Mouse (Mus musculus) neural tube, embryonic 12.5 days (tissue): ENCODE data around the gene Hs3st1. TPM values are rescaled to one million over a fixed set of nuclear protein-coding genes. Genes with fewer than 3 reads are reported as not detected.

Experiments
- ATAC-seq: fragments of 200-750 bp; cut with Nextera tagmentation; 2 replicates; pipeline ENCODE4 v1.8.0; 2017; ENCODE audit warnings: low read depth, mild to moderate bottlenecking, moderate TSS enrichment, moderate library complexity; ENCODE audit not compliant: low FRiP score
- H3K27ac ChIP-seq: fragments of 300-500 bp; sonication (generic); 2 replicates; pipeline ENCODE4 v1.5.1; 2016
- H3K27me3 ChIP-seq: fragments of 300-500 bp; sonication (generic); replicated peaks from 2 replicates; pipeline ENCODE4 v1.6.1; 2016; ENCODE audit warnings: mild to moderate bottlenecking
- H3K36me3 ChIP-seq: fragments of 300-500 bp; sonication (generic); 2 replicates; pipeline ENCODE4 v1.6.1; 2016; ENCODE audit warnings: mild to moderate bottlenecking
- H3K4me1 ChIP-seq: fragments of 300-500 bp; sonication (generic); 2 replicates; pipeline ENCODE4 v1.6.1; 2016
- H3K4me2 ChIP-seq: fragments of 300-500 bp; sonication (generic); replicated peaks from 2 replicates; pipeline ENCODE4 v1.6.1; 2016; ENCODE audit warnings: mild to moderate bottlenecking
- H3K4me3 ChIP-seq: fragments of 300-500 bp; sonication (generic); 2 replicates; pipeline ENCODE4 v1.5.1; 2016
- H3K9ac ChIP-seq: fragments of 300-500 bp; sonication (generic); 2 replicates; pipeline ENCODE4 v1.6.1; 2016; ENCODE audit warnings: mild to moderate bottlenecking
- H3K9me3 ChIP-seq: fragments of 300-500 bp; sonication (generic); 2 replicates; pipeline ENCODE4 v1.6.1; 2016; ENCODE audit warnings: mild to moderate bottlenecking
- WGBS: fragments of 180-500 bp; shearing (Covaris S2); methylation state at CpG from one replicate; pipeline ENCODE4 v1.1.7; 2016; 5-methylcytosine and 5-hydroxymethylcytosine counted together
- polyA plus RNA-seq: library from polyadenylated mRNA; unstranded; fragments of >200 nt; fragmentation: Nextera tagmentation; extraction: Ambion mirVana; gene quantifications from 2 replicates; pipeline ENCODE4 v1.2.1, GENCODE M21; 2016

Hs3st1 gene
- polyA plus RNA-seq, 1 experiment from 2014 or later = 12.3 TPM

DNA sequence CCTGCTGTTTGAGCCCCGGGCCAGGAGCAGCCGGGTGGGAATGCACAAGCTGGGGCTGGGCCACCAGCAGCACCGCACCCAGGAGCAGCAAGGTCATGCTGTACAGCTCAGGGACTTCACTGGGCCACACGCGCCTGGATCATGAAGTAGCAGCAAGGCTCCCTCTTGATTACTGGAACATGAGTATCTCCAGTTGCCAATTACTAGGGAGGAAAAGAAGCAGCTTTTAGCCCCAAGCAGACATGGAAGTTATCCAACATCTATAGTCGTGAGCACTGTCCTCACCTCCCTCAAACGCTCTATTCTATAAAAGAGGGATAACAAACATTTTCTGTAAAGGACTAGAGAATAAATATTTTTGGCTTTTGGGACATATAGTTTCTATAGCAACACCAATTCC, 140.1 kb downstream of the Hs3st1 start:
- Histone ChIP-seq H3K4me1 (peaks cover under 1% of the 10 kb centered on the region; the same call in 1 of the 2 replicates), H3K4me3 (no peak overlapping the region), H3K27me3 (no peaks in the 10 kb centered on the region), H3K4me2 (no peak overlapping the region), H3K9ac (no peak overlapping the region), H3K36me3 (peaks cover 5% of the 10 kb centered on the region; the same call in 1 of the 2 replicates), H3K9me3 (no peaks in the 10 kb centered on the region), H3K27ac (no peak overlapping the region)
- WGBS = 91% methylated on average over 7 of the region's 7 CpGs
- ATAC-seq = no peak

DNA sequence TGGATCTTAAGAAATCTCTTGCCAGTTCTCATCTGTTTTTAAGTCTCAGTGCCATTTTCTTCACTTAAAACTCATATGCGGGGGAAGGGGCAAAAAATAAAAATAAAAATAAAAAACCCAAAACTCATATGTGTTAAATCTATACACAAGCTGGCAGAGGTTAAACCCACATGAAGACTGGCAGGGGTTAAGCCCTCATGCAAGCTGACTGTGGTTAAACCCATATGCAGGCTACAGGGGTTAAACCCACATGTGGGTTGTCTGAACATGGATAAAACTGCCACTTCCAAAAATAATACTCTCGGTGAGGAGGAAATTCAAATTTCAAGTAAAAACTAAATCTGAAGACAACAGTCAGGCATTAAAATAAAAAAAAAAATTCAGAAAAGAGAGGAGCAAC, 141.7 kb downstream of the Hs3st1 start:
- WGBS = 87% methylated on average over 2 of the region's 2 CpGs
- Histone ChIP-seq H3K36me3 (peaks cover 5% of the 10 kb centered on the region; the same call in 1 of the 2 replicates), H3K4me2 (no peak overlapping the region), H3K4me1 (no peaks in the 10 kb centered on the region), H3K4me3 (no peak overlapping the region), H3K27ac (no peak overlapping the region), H3K9ac (no peak overlapping the region), H3K9me3 (no peaks in the 10 kb centered on the region), H3K27me3 (no peaks in the 10 kb centered on the region)
- ATAC-seq = no peak

DNA sequence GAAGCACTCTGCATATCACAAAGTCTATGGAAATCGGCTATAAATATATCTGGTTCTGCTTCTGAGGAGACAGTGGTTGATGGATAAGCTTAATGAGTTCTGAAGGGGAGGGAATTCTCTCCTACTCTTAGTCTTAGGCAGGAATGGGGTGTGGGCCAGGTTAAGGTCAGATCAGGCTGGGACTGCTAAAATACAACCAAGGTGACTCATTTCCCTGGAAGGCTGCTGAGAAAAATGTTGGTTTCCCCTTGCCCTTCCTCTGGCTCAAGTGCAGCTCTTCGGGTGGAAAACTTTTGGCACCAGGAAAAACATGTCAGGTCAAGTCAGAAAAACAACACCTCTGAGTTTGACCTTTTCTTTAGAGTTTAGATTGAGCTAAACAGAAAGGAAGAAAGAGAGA, 143.0 kb downstream of the Hs3st1 start:
- ATAC-seq = no peak
- no peak overlapping the region for H3K9ac ChIP-seq

DNA sequence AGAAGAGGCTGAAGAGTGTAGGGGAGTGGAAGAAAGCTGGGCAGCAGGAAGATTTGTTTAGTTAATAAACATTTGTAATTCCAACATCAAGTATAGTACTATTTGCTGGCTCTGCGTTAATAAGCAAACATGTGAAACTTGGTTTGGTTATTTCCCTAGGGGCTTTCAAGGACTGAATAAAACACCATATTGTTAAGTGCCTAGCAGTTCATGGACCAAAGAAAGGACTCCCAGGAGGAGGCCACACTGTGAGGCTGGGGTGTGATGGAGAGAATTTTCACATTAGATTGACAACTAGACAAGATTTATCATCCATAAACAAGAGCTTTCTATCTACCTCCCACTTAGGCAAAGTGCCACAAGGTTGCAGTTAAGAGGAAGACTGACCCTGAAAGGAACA, 147.0 kb downstream of the Hs3st1 start:
- WGBS = 67% methylated on average over 1 of the region's 1 CpGs
- no peak overlapping the region for H3K4me3 ChIP-seq
- no peak overlapping the region for H3K27ac ChIP-seq
- no peaks in the 10 kb centered on the region for H3K4me1 ChIP-seq
- H3K9ac ChIP-seq = no peak overlapping the region
- no peak for ATAC-seq
- no peaks in the 10 kb centered on the region for H3K9me3 ChIP-seq
- H3K27me3 ChIP-seq = no peaks in the 10 kb centered on the region
- no peak overlapping the region for H3K4me2 ChIP-seq
- no peaks in the 10 kb centered on the region for H3K36me3 ChIP-seq

More for the DNA sequence above, 143.0 kb downstream of the Hs3st1 start:
- Histone ChIP-seq H3K4me3 (no peak overlapping the region), H3K27me3 (no peaks in the 10 kb centered on the region), H3K9me3 (no peaks in the 10 kb centered on the region), H3K36me3 (peaks cover 5% of the 10 kb centered on the region; the same call in 1 of the 2 replicates), H3K4me1 (no peaks in the 10 kb centered on the region), H3K4me2 (no peak overlapping the region), H3K27ac (no peak overlapping the region)
- 82% methylated on average over 2 of the region's 2 CpGs for WGBS

DNA sequence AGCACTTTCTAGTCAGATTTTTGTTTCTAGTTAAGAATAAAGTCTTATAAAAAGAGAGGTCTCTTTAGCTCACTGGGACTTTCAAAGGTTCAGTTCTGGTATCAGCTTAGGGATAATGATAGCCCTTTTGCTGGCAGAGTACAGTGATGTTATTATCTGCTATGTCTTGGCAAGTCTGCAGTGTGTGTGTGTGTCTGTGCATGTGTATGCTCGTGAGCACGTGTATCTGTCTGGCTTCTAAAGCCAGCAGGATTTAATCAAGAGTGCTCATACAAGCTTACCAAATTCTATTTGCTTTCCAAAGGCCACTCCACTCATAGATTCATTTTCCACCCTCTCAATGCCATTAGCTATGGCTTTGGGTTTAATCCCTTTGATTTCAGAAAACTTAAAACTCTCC, 160.5 kb downstream of the Hs3st1 start:
- no peak overlapping the region for H3K4me3 ChIP-seq
- no peak overlapping the region for H3K9ac ChIP-seq
- no peak overlapping the region for H3K4me2 ChIP-seq
- no peaks in the 10 kb centered on the region for H3K4me1 ChIP-seq
- ATAC-seq = no peak
- no peak overlapping the region for H3K27ac ChIP-seq
- no peaks in the 10 kb centered on the region for H3K9me3 ChIP-seq
- WGBS = 86% methylated on average over 2 of the region's 2 CpGs
- H3K36me3 ChIP-seq = no peaks in the 10 kb centered on the region
- H3K27me3 ChIP-seq = no peaks in the 10 kb centered on the region
